Mouse (Mus musculus): ENCODE measurements around the gene Cxcl17. TPM values are rescaled to one million over a fixed set of nuclear protein-coding genes. Genes with fewer than 3 reads are reported as not detected.
"Not testable (repeated sequence)": the region's sequence is repeated elsewhere in the genome, so short reads cannot be mapped to it uniquely, and the experiment has no call there.

The Cxcl17 gene
- total and polyA plus RNA-seq, 2 experiments from 2014 or later: 0.57 TPM; not detected in 1

- Histone ChIP-seq H3K27ac (ENCODE audit: low read depth, low read length) (no peak overlapping the region), H3K4me1 (ENCODE audit: insufficient read depth, low read length) (no peaks in the 10 kb centered on the region), H3K4me2 (ENCODE audit: low read depth, low read length, poor library complexity, severe bottlenecking) (no peak overlapping the region), H3K9ac (replicated peaks; ENCODE audit: low read length, poor library complexity, severe bottlenecking) (no peak overlapping the region), H3K27me3 (ENCODE audit: insufficient read depth, low read length) (no peaks in the 10 kb centered on the region), H3K9me3 (ENCODE audit: low read length) (no peaks in the 10 kb centered on the region), H3K4me3 (ENCODE audit: low read depth, low read length) (no peak overlapping the region), H3K36me3 (ENCODE audit: insufficient read depth, low read length) (no peaks in the 10 kb centered on the region)
- ATAC-seq (ENCODE audit: low FRiP score): no peak
- TF ChIP-seq CTCF (IDR thresholded peaks at IDR 0.05): no peak
- no peak for DNase-seq (ENCODE audit: low spot score)
- WGBS: 87% methylated on average over 3 of the region's 3 CpGs
These were observed 15.6 kb upstream of the Cxcl17 start for GRCm38 (mm10) chr7:25428321-25428720.

GRCm38 (mm10) chr7:25427144-25427543 lies 14.5 kb upstream of the Cxcl17 start:
- Histone ChIP-seq H3K4me2 (ENCODE audit: low read depth, low read length, poor library complexity, severe bottlenecking) (no peak overlapping the region), H3K36me3 (ENCODE audit: insufficient read depth, low read length) (no peaks in the 10 kb centered on the region), H3K9me3 (ENCODE audit: low read length) (no peaks in the 10 kb centered on the region), H3K9ac (replicated peaks; ENCODE audit: low read length, poor library complexity, severe bottlenecking) (no peak overlapping the region), H3K4me1 (ENCODE audit: insufficient read depth, low read length) (no peaks in the 10 kb centered on the region), H3K27ac (ENCODE audit: low read depth, low read length) (no peak overlapping the region), H3K4me3 (ENCODE audit: low read depth, low read length) (no peak overlapping the region), H3K27me3 (ENCODE audit: insufficient read depth, low read length) (no peaks in the 10 kb centered on the region)
- DNase-seq (ENCODE audit: low spot score): no peak
- ATAC-seq (ENCODE audit: low FRiP score): no peak
- no peak for TF ChIP-seq CTCF (IDR thresholded peaks at IDR 0.05)
- 81% methylated on average over 5 of the region's 5 CpGs for WGBS

GRCm38 (mm10) chr7:25426380-25426779 lies 13.7 kb upstream of the Cxcl17 start:
- 89% methylated on average over 4 of the region's 4 CpGs for WGBS
- H3K4me2 ChIP-seq (ENCODE audit: low read depth, low read length, poor library complexity, severe bottlenecking); H3K36me3 ChIP-seq (ENCODE audit: insufficient read depth, low read length); H3K9ac ChIP-seq (replicated peaks; ENCODE audit: low read length, poor library complexity, severe bottlenecking); H3K27me3 ChIP-seq (ENCODE audit: insufficient read depth, low read length); DNase-seq (ENCODE audit: low spot score); H3K9me3 ChIP-seq (ENCODE audit: low read length); H3K4me3 ChIP-seq (ENCODE audit: low read depth, low read length); H3K27ac ChIP-seq (ENCODE audit: low read depth, low read length); H3K4me1 ChIP-seq (ENCODE audit: insufficient read depth, low read length); ATAC-seq (ENCODE audit: low FRiP score): not testable (repeated sequence)

- Histone ChIP-seq H3K27ac (ENCODE audit: low read depth, low read length) (no peak overlapping the region), H3K27me3 (ENCODE audit: insufficient read depth, low read length) (no peaks in the 10 kb centered on the region), H3K9ac (replicated peaks; ENCODE audit: low read length, poor library complexity, severe bottlenecking) (no peak overlapping the region), H3K4me2 (ENCODE audit: low read depth, low read length, poor library complexity, severe bottlenecking) (no peak overlapping the region), H3K9me3 (ENCODE audit: low read length) (no peaks in the 10 kb centered on the region), H3K4me3 (ENCODE audit: low read depth, low read length) (no peak overlapping the region), H3K4me1 (ENCODE audit: insufficient read depth, low read length) (no peaks in the 10 kb centered on the region), H3K36me3 (ENCODE audit: insufficient read depth, low read length) (no peaks in the 10 kb centered on the region)
- 39% methylated on average over 4 of the region's 4 CpGs for WGBS
- peak; percentile 91 for DNase-seq (ENCODE audit: low spot score)
- TF ChIP-seq CTCF (IDR thresholded peaks at IDR 0.05): peak; percentile 89
- no peak for ATAC-seq (ENCODE audit: low FRiP score)
These were observed 11.7 kb upstream of the Cxcl17 start for GRCm38 (mm10) chr7:25424429-25424828.

- H3K4me2 ChIP-seq (ENCODE audit: low read depth, low read length, poor library complexity, severe bottlenecking): no peak overlapping the region
- no peak overlapping the region for H3K9ac ChIP-seq (replicated peaks; ENCODE audit: low read length, poor library complexity, severe bottlenecking)
- WGBS: 68% methylated on average over 16 of the region's 16 CpGs
- H3K4me3 ChIP-seq (ENCODE audit: low read depth, low read length): no peak overlapping the region
- no peak overlapping the region for H3K27ac ChIP-seq (ENCODE audit: low read depth, low read length)
- DNase-seq (ENCODE audit: low spot score): no peak
- TF ChIP-seq CTCF (IDR thresholded peaks at IDR 0.05): no peak
- ATAC-seq (ENCODE audit: low FRiP score): no peak
- no peaks in the 10 kb centered on the region for H3K9me3 ChIP-seq (ENCODE audit: low read length)
- no peaks in the 10 kb centered on the region for H3K4me1 ChIP-seq (ENCODE audit: insufficient read depth, low read length)
- H3K36me3 ChIP-seq (ENCODE audit: insufficient read depth, low read length): no peaks in the 10 kb centered on the region
- no peaks in the 10 kb centered on the region for H3K27me3 ChIP-seq (ENCODE audit: insufficient read depth, low read length)
These were observed 9.7 kb upstream of the Cxcl17 start for GRCm38 (mm10) chr7:25422286-25422841.

- no peaks in the 10 kb centered on the region for H3K27me3 ChIP-seq (ENCODE audit: insufficient read depth, low read length)
- H3K9me3 ChIP-seq (ENCODE audit: low read length): no peaks in the 10 kb centered on the region
- ATAC-seq (ENCODE audit: low FRiP score): no peak
- H3K9ac ChIP-seq (replicated peaks; ENCODE audit: low read length, poor library complexity, severe bottlenecking): no peak overlapping the region
- no peak overlapping the region for H3K27ac ChIP-seq (ENCODE audit: low read depth, low read length)
- no peak for DNase-seq (ENCODE audit: low spot score)
- no peak for TF ChIP-seq CTCF (IDR thresholded peaks at IDR 0.05)
- H3K4me2 ChIP-seq (ENCODE audit: low read depth, low read length, poor library complexity, severe bottlenecking): no peak overlapping the region
- no peaks in the 10 kb centered on the region for H3K4me1 ChIP-seq (ENCODE audit: insufficient read depth, low read length)
- WGBS: 94% methylated on average over 4 of the region's 4 CpGs
- no peaks in the 10 kb centered on the region for H3K36me3 ChIP-seq (ENCODE audit: insufficient read depth, low read length)
- no peak overlapping the region for H3K4me3 ChIP-seq (ENCODE audit: low read depth, low read length)
These were observed 7.3 kb upstream of the Cxcl17 start for GRCm38 (mm10) chr7:25419943-25420342.

All from midbrain, postnatal 0 days (tissue).